Mouse (Mus musculus): ENCODE results near the gene Pcdh17.

Pcdh17 gene

DNA sequence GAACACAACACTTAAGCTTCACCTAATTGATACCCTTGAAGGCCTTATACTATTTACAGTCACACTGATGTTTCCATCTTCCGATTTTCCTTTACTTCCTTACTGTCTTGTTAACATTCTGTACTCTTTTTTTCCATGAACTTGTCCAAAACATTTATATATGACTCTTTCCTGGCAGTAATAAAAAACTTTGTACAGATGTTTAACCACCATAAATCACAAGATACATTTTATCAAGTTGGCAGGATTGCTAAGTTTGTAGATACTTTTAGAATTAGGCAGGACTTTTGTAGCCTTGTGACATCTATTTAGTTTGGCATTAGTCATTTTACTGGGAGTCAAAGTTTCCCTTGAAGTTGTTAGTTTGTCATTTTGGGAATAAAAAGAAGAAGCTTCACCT is 32.1 kb downstream of the Pcdh17 start:
- ChIA-PET POLR2A (no interaction called here), CTCF (no interaction called here)

DNA sequence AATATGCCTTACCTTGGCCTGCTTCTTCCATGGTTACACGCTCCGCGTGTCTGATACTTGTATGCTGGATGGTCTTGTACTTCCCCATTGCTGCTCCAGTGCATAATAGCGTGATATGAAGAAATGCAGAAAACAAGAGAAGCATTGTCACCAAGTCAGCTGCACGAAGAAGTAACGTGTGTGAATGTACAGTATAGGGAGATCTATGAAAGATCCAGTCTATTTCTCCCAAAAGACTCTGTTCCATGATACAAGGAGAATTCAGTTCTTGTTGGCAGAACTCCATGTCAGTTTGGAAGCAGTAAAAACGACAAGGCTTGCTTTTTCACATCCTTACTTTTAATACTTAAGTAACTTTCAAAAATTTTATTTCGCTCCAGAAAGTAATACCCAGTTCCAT is 33.0 kb downstream of the Pcdh17 start:
- POLR2A ChIA-PET = no interaction called here
- CTCF ChIA-PET = no interaction called here

DNA sequence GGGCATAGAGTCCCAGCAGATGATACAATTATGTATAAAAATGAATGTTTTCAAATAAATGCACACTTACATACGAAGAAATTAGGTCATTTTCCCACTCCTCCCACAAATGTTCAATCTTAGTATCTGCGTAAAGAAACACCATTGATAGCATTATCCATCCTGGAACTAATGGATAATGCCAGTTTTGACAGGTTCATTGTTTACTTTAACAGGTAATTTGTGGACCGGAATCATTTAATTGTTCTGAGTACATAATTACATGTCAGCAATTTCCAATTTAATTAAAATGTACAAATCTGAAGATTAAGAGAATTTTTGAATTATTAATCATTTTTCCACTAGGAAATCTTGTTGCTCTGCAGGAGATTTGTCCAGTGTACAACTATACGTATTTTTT is 33.5 kb downstream of the Pcdh17 start:
- POLR2A ChIA-PET = no interaction called here
- CTCF ChIA-PET = no interaction called here

DNA sequence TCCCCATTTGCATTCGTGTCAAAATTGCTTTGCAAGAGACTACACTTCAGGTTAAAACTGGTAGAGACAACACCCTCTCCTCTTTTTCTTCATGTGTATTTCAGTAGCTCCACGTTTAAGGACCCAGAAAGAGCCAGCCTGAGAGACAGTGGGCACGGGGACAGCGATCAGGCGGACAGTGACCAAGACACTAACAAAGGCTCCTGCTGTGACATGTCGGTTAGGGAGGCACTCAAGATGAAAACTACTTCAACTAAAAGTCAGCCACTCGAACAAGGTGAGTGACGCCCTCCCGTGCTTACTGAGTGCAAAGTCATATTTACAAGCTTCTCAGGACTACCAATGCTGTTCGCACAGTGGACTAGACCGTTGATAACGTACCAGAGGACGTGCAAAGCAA is 34.0 kb downstream of the Pcdh17 start:
- POLR2A ChIA-PET = no interaction called here
- CTCF ChIA-PET = no interaction called here

DNA sequence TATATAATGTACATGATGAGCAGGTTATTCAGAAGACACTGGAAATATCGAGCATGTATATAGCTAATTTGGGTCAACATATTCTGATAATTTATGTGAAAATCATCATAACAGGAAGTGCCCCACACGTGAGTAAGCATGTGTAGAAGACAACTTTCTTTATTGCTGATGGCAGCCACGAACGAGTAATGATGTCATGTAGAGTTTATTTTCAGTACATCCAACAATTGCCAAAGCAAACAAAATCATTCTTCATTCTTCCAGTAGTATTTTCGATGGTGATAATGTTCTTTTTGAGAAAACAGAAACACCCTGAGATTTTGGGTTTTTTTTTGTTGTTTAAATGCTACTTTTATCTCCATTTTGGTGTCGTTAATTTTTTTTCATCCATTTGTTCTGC is 37.2 kb downstream of the Pcdh17 start:
- CTCF ChIA-PET = interaction anchor here in 1 of 4 experiments (0.7 kb wide), 1 partner anchor 909 kb away, joined by 6 read pairs; no protein-coding TSS in a partner anchor
- POLR2A ChIA-PET = no interaction called here

DNA sequence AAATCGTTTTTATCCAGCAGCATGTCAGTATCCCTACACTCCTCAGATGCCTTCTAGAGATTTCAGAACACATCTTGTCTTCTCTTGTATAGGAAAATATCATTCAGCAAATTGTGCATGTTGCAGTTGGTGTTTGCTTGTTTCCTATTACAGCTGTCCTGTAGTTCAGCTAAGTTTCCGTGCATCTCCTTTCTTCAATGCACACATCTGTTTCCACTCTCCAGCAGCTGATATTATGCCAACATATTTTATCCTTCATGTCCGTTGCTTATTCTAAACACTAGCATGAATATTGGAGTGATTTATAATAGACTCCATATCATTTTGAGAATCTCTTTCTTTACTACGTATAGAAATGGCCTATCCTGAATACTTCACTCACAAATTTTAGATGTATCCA is 41.0 kb downstream of the Pcdh17 start:
- POLR2A ChIA-PET = no interaction called here
- CTCF ChIA-PET = no interaction called here

DNA sequence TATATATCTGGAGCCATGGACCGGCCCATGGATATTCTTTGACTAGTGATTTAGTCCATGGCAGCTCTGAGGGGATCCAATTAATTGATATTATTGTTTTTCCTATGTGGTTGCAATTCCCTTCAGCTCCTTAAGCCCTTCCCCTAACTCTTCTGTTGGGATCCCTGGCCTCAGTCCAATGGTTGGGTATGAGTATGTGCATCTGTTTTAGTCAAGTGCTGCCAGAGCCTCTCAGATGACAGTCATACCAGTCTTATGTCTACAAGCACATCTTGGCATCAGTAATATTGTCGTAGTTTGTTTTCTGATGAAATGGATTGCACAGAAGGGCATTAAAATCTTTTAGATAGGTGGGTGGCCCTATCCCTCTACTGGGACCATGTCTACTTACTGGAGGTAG is 67.6 kb downstream of the Pcdh17 start:
- ChIA-PET CTCF (no interaction called here), POLR2A (no interaction called here)

DNA sequence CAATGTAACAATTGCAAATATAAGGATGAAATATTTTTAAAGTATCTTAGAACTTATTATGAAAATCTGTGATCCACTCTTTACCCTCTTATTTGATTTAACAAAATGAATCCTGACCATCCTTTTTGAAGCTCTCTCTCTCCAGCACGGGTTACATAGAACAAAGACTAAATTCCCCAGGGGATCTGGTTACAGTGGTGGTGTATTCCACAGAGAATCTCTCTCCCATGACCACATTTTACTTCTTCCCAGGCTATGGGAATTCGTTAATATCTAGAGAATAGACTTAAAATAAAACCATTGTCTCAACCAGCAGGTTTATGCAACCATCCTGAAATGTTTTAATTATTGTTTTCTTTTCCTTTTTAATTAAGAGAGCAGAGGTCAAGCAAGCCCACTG is 89.0 kb downstream of the Pcdh17 start:
- ChIA-PET CTCF (no interaction called here), POLR2A (no interaction called here)

DNA sequence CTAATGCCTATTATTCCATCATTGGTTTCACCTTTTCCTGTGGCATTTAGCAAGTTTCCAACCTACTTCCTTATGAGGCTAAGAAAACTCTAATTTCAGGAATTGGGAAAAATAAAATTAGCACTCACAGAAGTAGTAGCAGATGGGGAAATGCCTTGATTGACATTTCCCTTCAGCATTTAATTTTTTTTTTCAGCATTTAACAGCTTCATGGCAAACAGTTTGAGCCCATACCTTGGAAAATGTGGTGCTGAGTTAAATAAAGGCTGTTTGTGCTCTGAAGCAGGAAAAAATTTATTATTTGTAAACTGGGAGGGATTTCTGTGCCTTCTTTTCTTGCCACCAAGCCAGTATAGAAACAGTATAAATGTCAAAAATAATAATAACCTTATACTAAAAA is 91.9 kb downstream of the Pcdh17 start:
- CTCF ChIA-PET = no interaction called here

DNA sequence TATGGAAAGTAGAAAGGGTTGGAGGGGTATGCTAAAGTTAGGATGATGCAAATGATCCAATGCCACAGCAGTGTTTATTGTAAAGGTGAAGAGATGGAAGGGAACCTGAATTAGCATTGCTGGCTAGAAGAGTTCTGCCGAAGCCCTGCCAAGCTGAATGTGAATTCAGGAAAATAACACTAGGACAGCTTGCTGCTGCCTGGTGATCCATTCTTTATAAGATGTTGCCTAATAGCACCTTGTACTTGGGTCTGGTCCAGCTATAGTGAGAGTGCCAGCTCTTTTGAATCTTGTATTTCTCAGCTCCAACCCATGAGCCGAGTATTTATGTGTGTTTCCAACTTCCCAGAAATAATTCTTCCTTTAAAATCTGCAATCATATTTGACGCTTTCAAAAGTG is 98.5 kb downstream of the Pcdh17 start:
- CTCF ChIA-PET = no interaction called here
- POLR2A ChIA-PET = no interaction called here

More for the DNA sequence above, 91.9 kb downstream of the Pcdh17 start:
- POLR2A ChIA-PET = no interaction called here

DNA sequence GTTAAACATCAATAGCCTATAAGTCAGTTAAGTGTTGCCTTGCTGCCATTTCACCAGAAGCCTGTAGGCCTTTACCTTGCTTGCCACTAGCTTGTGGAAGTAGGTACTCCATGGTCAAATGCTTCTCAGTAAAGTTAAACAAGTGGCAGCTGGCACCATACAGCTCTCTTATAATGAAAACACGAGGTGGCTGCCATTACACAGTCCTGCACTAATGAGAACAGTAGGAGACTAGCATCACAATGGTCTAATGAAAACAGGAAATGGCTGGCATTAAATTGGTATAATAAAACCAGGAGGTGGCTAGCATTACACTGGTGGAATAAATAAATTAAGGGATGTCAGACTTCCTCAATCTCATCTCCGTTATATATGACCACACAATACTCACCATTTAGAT is 102.6 kb downstream of the Pcdh17 start:
- ChIA-PET CTCF (no interaction called here), POLR2A (no interaction called here)

DNA sequence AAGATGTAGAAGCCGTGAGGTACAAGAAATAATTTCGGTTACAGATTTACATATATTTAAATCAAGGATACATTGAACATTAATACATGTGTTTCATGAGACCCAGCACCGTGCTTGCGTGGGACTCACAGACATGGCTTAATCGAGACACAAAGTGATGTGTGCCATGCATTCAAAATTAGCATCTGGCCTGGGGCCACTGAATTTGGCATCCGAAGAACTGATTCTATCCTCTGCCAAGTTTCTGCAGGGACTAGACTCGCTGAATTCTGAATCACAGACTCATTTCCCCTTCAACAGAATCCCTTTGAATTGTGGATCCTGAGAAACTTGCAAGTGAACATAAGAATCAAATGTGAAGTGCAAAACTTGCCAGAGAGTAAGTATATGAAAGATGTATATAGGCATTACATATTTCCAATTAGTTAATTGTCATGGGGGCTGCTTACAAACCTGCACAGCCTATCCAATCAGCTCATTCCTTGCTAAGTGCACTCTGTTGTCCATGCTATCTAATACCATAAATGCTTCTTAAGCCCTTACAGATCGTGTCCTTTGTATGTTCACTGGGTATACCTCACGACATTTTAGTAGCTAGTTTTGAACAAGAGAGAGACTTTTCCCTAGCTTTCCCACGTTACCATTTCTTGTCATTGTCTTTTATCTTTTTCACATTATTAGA is 104.3 kb downstream of the Pcdh17 start:
- ChIA-PET POLR2A (no interaction called here), CTCF (no interaction called here)

DNA sequence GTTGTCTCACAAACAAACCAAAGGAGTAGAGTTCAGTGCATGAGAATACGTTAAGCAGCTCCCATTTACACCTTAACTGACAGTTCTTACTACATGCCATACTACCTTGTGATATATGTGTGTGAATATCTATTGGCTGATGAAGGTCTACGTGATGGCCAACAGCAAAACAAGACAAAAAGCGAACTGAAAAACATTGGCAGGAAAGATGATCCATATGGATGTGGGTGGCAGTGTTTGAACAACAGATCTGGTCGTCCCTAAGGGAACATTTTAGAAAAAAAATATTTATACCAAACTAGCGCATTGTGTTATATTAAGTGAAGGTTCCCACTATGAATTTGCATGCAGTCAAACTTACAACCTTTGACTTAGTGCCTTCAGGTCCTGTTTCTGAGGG is 108.2 kb downstream of the Pcdh17 start:
- ChIA-PET POLR2A (no interaction called here), CTCF (no interaction called here)

DNA sequence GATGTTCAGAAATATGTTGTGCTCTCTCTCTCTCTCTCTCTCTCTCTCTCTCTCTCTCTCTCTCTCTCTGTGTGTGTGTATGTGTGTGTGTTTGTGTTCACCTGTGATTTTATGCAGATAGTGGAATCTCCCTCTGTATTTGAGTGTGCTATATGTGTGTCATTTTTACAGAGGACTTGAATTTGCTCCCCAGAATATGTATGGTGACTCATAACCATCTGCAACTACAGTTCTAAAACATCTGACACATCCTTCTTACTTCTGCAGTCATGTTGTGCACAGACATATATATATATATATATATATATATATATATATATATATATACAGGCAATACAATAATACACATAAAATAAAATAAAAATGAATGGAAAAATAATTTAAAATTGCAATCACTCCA is 127.7 kb downstream of the Pcdh17 start:
- ChIA-PET POLR2A (no interaction called here), CTCF (no interaction called here)

Data from embryonic stem cell, embryonic (primary cell).